Mouse (Mus musculus): ENCODE results near the gene C330007P06Rik.

Gene C330007P06Rik

GRCm38 (mm10) chrX:36873765-36874164 lies at the start of gene C330007P06Rik, which contains the start of gene Ube2a:
TSS of gene C330007P06Rik (minus strand) at chrX:36874111.
TSS of gene Ube2a (plus strand) at chrX:36873900.
- DNase-seq (ENCODE audit: low spot score in 2 of 2) = no peak

- no peak for DNase-seq (ENCODE audit: low spot score in 2 of 2)
These were observed 47.4 kb upstream of the C330007P06Rik start for GRCm38 (mm10) chrX:36921346-36921745.

GRCm38 (mm10) chrX:36917749-36918148 lies 43.8 kb upstream of the C330007P06Rik start:
- DNase-seq (ENCODE audit: low spot score in 2 of 2) = no peak

GRCm38 (mm10) chrX:36911343-36911742 lies 37.4 kb upstream of the C330007P06Rik start:
- peak; percentile 27 to 38 for DNase-seq (ENCODE audit: low spot score in 2 of 2)

- no peak for DNase-seq (ENCODE audit: low spot score in 2 of 2)
These were observed 32.6 kb upstream of the C330007P06Rik start for GRCm38 (mm10) chrX:36906539-36906938.

GRCm38 (mm10) chrX:36903115-36903768 lies 29.3 kb upstream of the C330007P06Rik start:
- peak; percentile 92 for DNase-seq (ENCODE audit: low spot score in 2 of 2)

- peak; percentile 12 to 26 for DNase-seq (ENCODE audit: low spot score in 2 of 2)
These were observed 28.6 kb upstream of the C330007P06Rik start, which contains the start of gene Nkrf for GRCm38 (mm10) chrX:36902321-36903114. TSS of gene Nkrf (minus strand) at chrX:36902899.

GRCm38 (mm10) chrX:36901655-36902054 lies 27.7 kb upstream of the C330007P06Rik start:
- no peak for DNase-seq (ENCODE audit: low spot score in 2 of 2)

- DNase-seq (ENCODE audit: low spot score in 2 of 2) = peak; percentile 28 to 35
These were observed 25.0 kb upstream of the C330007P06Rik start for GRCm38 (mm10) chrX:36898931-36899330.

- DNase-seq (ENCODE audit: low spot score in 2 of 2) = peak in 1 of 2 experiments; percentile 36
These were observed 10.8 kb upstream of the C330007P06Rik start for GRCm38 (mm10) chrX:36884719-36885118.

- peak in 1 of 2 experiments; percentile 3 for DNase-seq (ENCODE audit: low spot score in 2 of 2)
These were observed 805 bp upstream of the C330007P06Rik start for GRCm38 (mm10) chrX:36874704-36875128.

- peak; percentile 82 to 89 for DNase-seq (ENCODE audit: low spot score in 2 of 2)
These were observed 326 bp upstream of the C330007P06Rik start for GRCm38 (mm10) chrX:36874178-36874696.

GRCm38 (mm10) chrX:36870372-36870771 lies 3.5 kb downstream of the C330007P06Rik start:
- DNase-seq (ENCODE audit: low spot score in 2 of 2) = no peak

- no peak for DNase-seq (ENCODE audit: low spot score in 2 of 2)
These were observed 9.1 kb downstream of the C330007P06Rik start for GRCm38 (mm10) chrX:36864609-36865328.

GRCm38 (mm10) chrX:36863766-36864608 lies 9.9 kb downstream of the C330007P06Rik start:
- DNase-seq (ENCODE audit: low spot score in 2 of 2) = peak; percentile 72 to 75

- no peak for DNase-seq (ENCODE audit: low spot score in 2 of 2)
These were observed 21.3 kb downstream of the C330007P06Rik start for GRCm38 (mm10) chrX:36852631-36853030.

- DNase-seq (ENCODE audit: low spot score in 2 of 2) = no peak
These were observed 26.8 kb downstream of the C330007P06Rik start for GRCm38 (mm10) chrX:36847152-36847551.

- no peak for DNase-seq (ENCODE audit: low spot score in 2 of 2)
These were observed 30.4 kb downstream of the C330007P06Rik start for GRCm38 (mm10) chrX:36843346-36843990.

- no peak for DNase-seq (ENCODE audit: low spot score in 2 of 2)
These were observed 32.2 kb downstream of the C330007P06Rik start for GRCm38 (mm10) chrX:36841698-36842097.

GRCm38 (mm10) chrX:36839391-36839790 lies 34.5 kb downstream of the C330007P06Rik start:
- DNase-seq (ENCODE audit: low spot score in 2 of 2) = no peak
